Mouse (Mus musculus) myocyte (in vitro differentiated cells): ENCODE data around the gene Ern1.
"Not testable (repeated sequence)": the region's sequence is repeated elsewhere in the genome, so short reads cannot be mapped to it uniquely, and the experiment has no call there.

ENCODE experiments used
- E2F4 ChIP-seq: IDR thresholded peaks from one replicate; pipeline ENCODE4 v1.6.1; 2011; ENCODE audit warnings: mild to moderate bottlenecking, control low read depth, moderate library complexity; ENCODE audit not compliant: insufficient read depth
- MAX ChIP-seq: IDR thresholded peaks from one replicate; pipeline ENCODE4 v1.6.1; 2011; ENCODE audit warnings: low read depth, mild to moderate bottlenecking, control low read depth
- POLR2A ChIP-seq: IDR thresholded peaks from one replicate; pipeline ENCODE4 v1.6.1; 2011; ENCODE audit warnings: low read depth, mild to moderate bottlenecking, control low read depth, moderate library complexity; ENCODE audit not compliant: insufficient read length
- REST ChIP-seq: IDR thresholded peaks from one replicate; pipeline ENCODE4 v1.6.1; 2011; ENCODE audit warnings: mild to moderate bottlenecking, control low read depth, moderate library complexity; ENCODE audit not compliant: insufficient read depth, insufficient read length
- USF1 ChIP-seq: IDR thresholded peaks from one replicate; pipeline ENCODE4 v1.6.1; 2011; ENCODE audit warnings: low read depth, mild to moderate bottlenecking, control low read depth, moderate library complexity

- TF ChIP-seq POLR2A, REST, USF1, E2F4, MAX: not testable (repeated sequence)
Measured at GRCm38 (mm10) chr11:106490600-106490999, 2.9 kb upstream of the Ern1 start.
